Comparison of ENCODE assay signal across 8 mouse cellular contexts in the genomic region with DNA sequence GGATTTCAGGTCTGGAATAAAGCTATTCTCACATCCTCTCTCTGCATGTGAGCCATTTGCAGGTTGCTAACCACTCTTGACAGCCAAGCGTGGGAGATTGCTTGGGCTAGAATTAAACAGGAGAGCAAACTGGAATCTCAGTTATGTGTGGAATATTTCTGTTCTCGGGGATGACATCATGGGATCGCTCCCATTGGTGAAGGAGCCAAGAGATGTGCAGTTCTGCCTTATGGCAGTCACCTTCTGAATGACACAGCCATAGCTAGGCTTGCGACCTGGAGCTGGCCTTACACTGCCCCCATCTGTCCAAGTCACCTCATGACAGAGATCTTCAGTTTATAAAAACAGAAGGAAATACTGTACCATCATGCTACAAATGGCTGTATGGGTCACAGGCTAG.
DNase-seq lines count a peak whose midpoint lies in the region; ATAC-seq and TF ChIP-seq lines count a peak whose summit lies in the region.

No protein-coding gene starts in this region.

- no peaks in the 10 kb centered on the region for H3K36me3 ChIP-seq in E14TG2a.4 (ENCODE audit: insufficient read depth, low read length)
- H3K36me3 ChIP-seq in hindbrain, embryonic 13.5 days = no peaks in the 10 kb centered on the region

- peak; percentile 74 for ATAC-seq in hindbrain, embryonic 13.5 days (ENCODE audit: low FRiP score)
- no peak for ATAC-seq in erythroblast, adult 5-6 weeks (replicated peaks; ENCODE audit: low FRiP score, poor library complexity, severe bottlenecking)

- H3K4me3 ChIP-seq in E14TG2a.4 (replicated peaks; ENCODE audit: low read length) = no peak overlapping the region
- H3K4me3 ChIP-seq in hindbrain, embryonic 13.5 days = no peak overlapping the region

- H3K27ac ChIP-seq in hindbrain, embryonic 13.5 days = no peak overlapping the region

- H3K9ac ChIP-seq in hindbrain, embryonic 13.5 days = no peak overlapping the region

- peak; percentile 20; the same call in 1 of the 2 replicates for TF ChIP-seq CTCF in E14TG2a.4 (conservative IDR thresholded peaks at IDR 0.05; ENCODE audit: low read length)

- no peaks in the 10 kb centered on the region for H3K9me3 ChIP-seq in E14TG2a.4 (ENCODE audit: low read length)
- no peaks in the 10 kb centered on the region for H3K9me3 ChIP-seq in hindbrain, embryonic 13.5 days

- no peak overlapping the region for H3K4me2 ChIP-seq in hindbrain, embryonic 13.5 days

- no peaks in the 10 kb centered on the region for H3K4me1 ChIP-seq in E14TG2a.4 (replicated peaks; ENCODE audit: low read depth, low read length)
- H3K4me1 ChIP-seq in hindbrain, embryonic 13.5 days (replicated peaks) = no peaks in the 10 kb centered on the region

- no peaks in the 10 kb centered on the region for H3K27me3 ChIP-seq in E14TG2a.4 (ENCODE audit: insufficient read depth, low read length)
- no peaks in the 10 kb centered on the region for H3K27me3 ChIP-seq in hindbrain, embryonic 13.5 days

- WGBS in hindbrain, embryonic 13.5 days = 62% methylated on average over 4 of the region's 4 CpGs

- peak; percentile 59 for DNase-seq in adrenal gland, postnatal 10 days
- peak; percentile 21 for DNase-seq in fibroblast of lung, adult 2 months (ENCODE audit: low read depth)
- DNase-seq in layer of hippocampus, adult 9-11 months = peak; percentile 48
- peak; percentile 23 to 36 for DNase-seq in lung, postnatal 4 days
- peak; percentile 56 for DNase-seq in testis, postnatal 10 days (ENCODE audit: low spot score)
